Mouse (Mus musculus): Measurements from ENCODE around the gene Ehd1. TPM values are rescaled to one million over a fixed set of nuclear protein-coding genes. Genes with fewer than 3 reads are reported as not detected.

Gene Ehd1
- total RNA-seq, 4 experiments from 2014 or later = 90.8 to 130 (median 118) TPM

- no peak for DNase-seq
These were observed 60.4 kb downstream of the Ehd1 start for GRCm38 (mm10) chr19:6336920-6337319.

- DNase-seq = no peak
These were observed 61.6 kb downstream of the Ehd1 start for GRCm38 (mm10) chr19:6338171-6338570.

GRCm38 (mm10) chr19:6338716-6339115 is 62.2 kb downstream of the Ehd1 start:
- no peak for DNase-seq

DNA sequence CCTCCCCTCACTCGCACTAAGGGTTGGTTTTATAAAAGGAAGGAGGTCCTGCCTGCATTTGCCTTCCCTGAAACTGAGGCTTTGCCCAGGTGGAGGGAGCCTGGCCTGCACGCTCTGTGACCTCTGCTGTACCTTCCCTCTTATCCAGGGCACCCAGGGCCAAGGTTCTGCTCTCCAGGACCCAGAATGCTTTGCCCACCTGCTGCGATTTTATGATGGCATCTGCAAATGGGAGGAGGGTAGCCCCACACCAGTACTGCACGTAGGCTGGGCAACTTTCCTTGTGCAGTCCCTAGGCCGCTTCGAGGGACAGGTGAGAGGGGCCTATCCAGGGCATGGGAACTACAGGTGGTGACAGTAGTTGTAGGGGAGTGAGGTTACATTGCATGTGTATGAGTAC is 62.7 kb downstream of the Ehd1 start:
- no peak for DNase-seq

- DNase-seq = no peak
These were observed 63.5 kb downstream of the Ehd1 start for GRCm38 (mm10) chr19:6339890-6340504.

- peak; percentile 76 for DNase-seq
These were observed 64.3 kb downstream of the Ehd1 start, which contains the start of gene Map4k2 for GRCm38 (mm10) chr19:6340524-6341452. Gene Map4k2 (plus strand): TSS chr19:6341135.

GRCm38 (mm10) chr19:6341453-6342077 is 65.0 kb downstream of the Ehd1 start:
- no peak for DNase-seq

- no peak for DNase-seq
These were observed 65.9 kb downstream of the Ehd1 start for GRCm38 (mm10) chr19:6342276-6342933.

DNA sequence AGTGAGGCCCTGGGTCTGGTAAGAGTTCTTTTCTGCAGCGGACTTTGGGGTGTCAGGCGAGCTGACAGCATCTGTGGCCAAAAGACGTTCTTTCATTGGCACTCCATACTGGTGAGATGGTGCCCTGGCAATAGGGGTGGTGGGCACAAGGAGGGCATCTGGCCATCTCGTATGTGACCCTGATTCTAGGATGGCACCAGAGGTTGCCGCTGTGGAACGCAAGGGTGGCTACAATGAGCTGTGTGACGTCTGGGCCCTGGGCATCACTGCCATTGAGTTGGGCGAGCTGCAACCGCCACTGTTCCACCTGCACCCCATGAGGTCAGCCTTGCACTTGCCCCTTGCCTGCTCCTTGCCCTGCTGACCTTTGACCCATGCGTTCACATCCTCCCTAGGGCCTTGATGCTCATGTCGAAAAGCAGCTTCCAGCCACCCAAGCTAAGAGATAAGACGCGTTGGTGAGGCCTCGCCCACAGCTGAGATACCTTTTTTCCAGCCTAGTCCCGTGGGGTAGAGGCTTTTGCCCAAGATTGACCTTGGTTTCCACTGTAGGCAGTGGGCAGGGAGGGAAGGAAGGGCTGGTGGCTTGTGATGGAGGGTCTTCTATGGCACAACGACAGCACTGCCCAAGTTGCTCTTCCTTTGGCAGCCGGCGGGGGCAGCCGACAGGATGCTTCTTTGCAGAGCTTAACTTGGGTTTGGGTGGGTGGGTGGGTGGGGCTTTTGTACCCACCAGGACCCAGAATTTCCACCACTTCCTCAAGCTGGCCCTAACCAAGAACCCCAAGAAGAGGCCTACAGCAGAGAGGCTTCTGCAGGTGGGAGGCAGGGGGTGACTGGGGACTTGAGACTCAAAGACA is 66.8 kb downstream of the Ehd1 start:
- DNase-seq = no peak

- DNase-seq = no peak
These were observed 67.5 kb downstream of the Ehd1 start for GRCm38 (mm10) chr19:6343996-6344395.

- no peak for DNase-seq
These were observed 69.5 kb downstream of the Ehd1 start for GRCm38 (mm10) chr19:6346023-6346422.

GRCm38 (mm10) chr19:6346661-6347060 is 70.1 kb downstream of the Ehd1 start:
- DNase-seq = no peak

DNA sequence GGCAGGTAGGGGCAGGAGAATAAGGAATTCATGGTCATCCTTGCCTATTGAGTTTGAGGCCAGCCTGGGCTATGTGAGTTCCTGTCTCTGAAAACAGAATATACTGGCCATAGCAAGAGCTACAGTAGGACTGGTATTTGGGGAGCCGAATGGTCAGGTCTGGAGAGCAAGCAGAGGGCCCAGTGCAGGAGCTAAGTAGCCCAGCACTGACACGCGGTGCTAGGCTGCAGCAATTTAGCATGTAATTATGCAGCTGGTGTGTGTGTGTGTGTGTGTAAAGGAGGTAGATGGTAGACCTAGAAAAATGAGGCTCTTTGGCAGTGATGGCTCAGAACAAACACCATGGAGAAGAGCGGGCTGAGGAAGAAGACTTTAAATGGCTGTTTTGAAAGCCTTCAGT is 71.1 kb downstream of the Ehd1 start:
- no peak for DNase-seq

- no peak for DNase-seq
These were observed 72.2 kb downstream of the Ehd1 start for GRCm38 (mm10) chr19:6348717-6349116.

- no peak for DNase-seq
These were observed 72.9 kb downstream of the Ehd1 start for GRCm38 (mm10) chr19:6349215-6349983.

Small RNA genes lying within 50 kb of the gene (microRNA-seq; reads per million reads assigned to microRNA genes)
- gene Mir192 (19.4 to 34.7 reads per million in 2 experiments), gene Mir194-2 (18.3 to 19.1 reads per million in 2 experiments), gene Mir6989 (0.18 to 0.34 reads per million in 2 experiments)

Other genes with a start within 250 kb of the Ehd1 start
- gene Syvn1, start 230.1 kb upstream of the Ehd1 start, total RNA-seq (2022) = 10 to 100 TPM; 59.6 to 78.9 (median 62.2) TPM
- 10 to 100 TPM; 52.0 to 61.8 (median 59.6) TPM for gene Mrpl49, start 218.9 kb upstream of the Ehd1 start, total RNA-seq (2022)
- gene Fau, start 218.9 kb upstream of the Ehd1 start, total RNA-seq (2022) = 1,000 to 10,000 TPM; 1,027 to 1,106 (median 1,086) TPM
- 10 to 100 TPM; 31.6 to 43.1 (median 34.6) TPM for gene Znhit2, start 215.5 kb upstream of the Ehd1 start, total RNA-seq (2022)
- gene Tm7sf2, start 208.4 kb upstream of the Ehd1 start, total RNA-seq (2022) = 10 to 100 TPM; 24.9 to 36.1 (median 27.2) TPM
- gene Vps51, start 199.5 kb upstream of the Ehd1 start, total RNA-seq (2022) = 10 to 100 TPM; 66.2 to 92.3 (median 81.3) TPM
- gene Tmem262, start 196.7 kb upstream of the Ehd1 start, total RNA-seq (2022) = 1 to 10 TPM in 1 of 4 experiments, under 1 TPM in 1, not detected in 2; 0.87 to 1.0 TPM
- gene Gm28374, start 194.5 kb upstream of the Ehd1 start, total RNA-seq (2022) = not detected
- 10 to 100 TPM; 37.2 to 50.5 (median 44.7) TPM for gene Zfpl1, start 191.8 kb upstream of the Ehd1 start, total RNA-seq (2022)
- 1 to 10 TPM in 1 of 4 experiments, under 1 TPM in 3; 0.46 to 1.2 (median 0.63) TPM for gene Cdca5, start 191.7 kb upstream of the Ehd1 start, total RNA-seq (2022)
- gene AC131692.1, start 182.3 kb upstream of the Ehd1 start, total RNA-seq (2022) = not detected
- under 1 TPM in 1 of 4 experiments, not detected in 3; 0.27 TPM for gene Naaladl1, start 170.9 kb upstream of the Ehd1 start, total RNA-seq (2022)
- gene Sac3d1, start 158.1 kb upstream of the Ehd1 start, total RNA-seq (2022) = 10 to 100 TPM; 13.7 to 18.9 (median 16.1) TPM
- gene Snx15, start 148.4 kb upstream of the Ehd1 start, total RNA-seq (2022) = 10 to 100 TPM; 34.0 to 49.1 (median 37.8) TPM
- gene Batf2, start 135.7 kb upstream of the Ehd1 start, total RNA-seq (2022) = 1 to 10 TPM; 1.4 to 3.5 (median 2.7) TPM
- 100 to 1,000 TPM in 2 of 4 experiments, 10 to 100 TPM in 2; 92.7 to 127 (median 112) TPM for gene Arl2, start 135.2 kb upstream of the Ehd1 start, total RNA-seq (2022)
- 1 to 10 TPM; 2.0 to 4.4 (median 3.5) TPM for gene Majin, start 92.3 kb upstream of the Ehd1 start, total RNA-seq (2022)
- 10 to 100 TPM; 23.4 to 37.6 (median 29.4) TPM for gene Gpha2, start 50.3 kb upstream of the Ehd1 start, total RNA-seq (2022)
- 100 to 1,000 TPM; 103 to 160 (median 124) TPM for gene Ppp2r5b, start 40.9 kb upstream of the Ehd1 start, total RNA-seq (2022)
- gene Atg2a, start 35.1 kb upstream of the Ehd1 start, total RNA-seq (2022) = 10 to 100 TPM; 38.6 to 57.9 (median 48.3) TPM
- gene Cdc42bpg, start 29.7 kb downstream of the Ehd1 start, total RNA-seq (2022) = 10 to 100 TPM; 24.4 to 45.7 (median 38.4) TPM
- 10 to 100 TPM; 53.4 to 67.8 (median 64.5) TPM for gene Men1, start 58.3 kb downstream of the Ehd1 start, total RNA-seq (2022)
- 10 to 100 TPM; 40.6 to 81.6 (median 61.5) TPM for gene Map4k2, start 64.4 kb downstream of the Ehd1 start, total RNA-seq (2022)
- 100 to 1,000 TPM; 193 to 274 (median 215) TPM for gene Sf1, start 87.0 kb downstream of the Ehd1 start, total RNA-seq (2022)
- 100 to 1,000 TPM in 2 of 4 experiments, 10 to 100 TPM in 2; 47.6 to 119 (median 92.8) TPM for gene Pygm, start 107.7 kb downstream of the Ehd1 start, total RNA-seq (2022)
- 10 to 100 TPM; 31.5 to 52.2 (median 34.5) TPM for gene Rasgrp2, start 122.6 kb downstream of the Ehd1 start, total RNA-seq (2022)
- 10 to 100 TPM in 3 of 4 experiments, 1 to 10 TPM in 1; 8.8 to 12.5 (median 11.5) TPM for gene Nrxn2, start 142.0 kb downstream of the Ehd1 start, total RNA-seq (2022)

Measured in adrenal gland, adult 8-10 months (tissue).